Mouse (Mus musculus) erythroblast, embryonic 14.5 days (primary cell): ENCODE measurements around the gene Astn2.

Experiments
- GATA1 ChIP-seq: IDR thresholded peaks from 2 replicates; pipeline ENCODE4 v1.6.1; 2012; ENCODE audit warnings: low read length, inconsistent platforms, mixed read lengths
- TAL1 ChIP-seq: IDR thresholded peaks from 3 replicates; pipeline ENCODE4 v1.6.1; 2012; ENCODE audit warnings: low read length, inconsistent platforms, mixed read lengths

DNA sequence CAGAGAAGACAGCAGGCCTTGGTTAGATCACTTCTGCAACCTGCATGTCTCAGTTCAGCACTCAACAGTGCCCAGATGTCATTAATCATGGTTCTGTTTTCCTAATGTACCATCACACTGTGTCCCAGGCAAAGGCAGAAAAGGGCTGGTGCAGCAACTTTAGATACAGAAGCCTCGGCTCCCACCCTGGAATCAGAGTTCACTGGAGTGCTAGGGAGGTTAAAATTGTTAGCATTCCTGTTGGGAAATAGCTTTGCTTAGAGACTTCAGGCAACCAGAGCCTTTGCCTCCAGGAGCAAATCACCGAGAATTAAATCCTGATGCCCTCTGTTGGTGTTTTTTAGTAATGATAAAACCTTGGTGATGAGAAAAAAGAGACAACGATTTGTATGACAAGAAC lies 45.7 kb upstream of the Astn2 start:
- TF ChIP-seq TAL1: no peak
- no peak for TF ChIP-seq GATA1
